Mouse (Mus musculus) CD4-positive naive resting alpha-beta T cell, adult 76 days (primary cell): Measurements from ENCODE around the gene Vmn1r189. TPM values are rescaled to one million over a fixed set of nuclear protein-coding genes. Genes with fewer than 3 reads are reported as not detected.

Experiments used
- total RNA-seq: library from RNA; stranded (reverse); gene quantifications from one replicate; pipeline ENCODE4 v1.2.4, GENCODE M21; 2023

Gene Vmn1r189
- not detected for total RNA-seq

GRCm38 (mm10) chr13:22105724-22106123, at the start of gene Vmn1r189:
Gene Vmn1r189, minus strand, starts transcription at chr13:22105824.

GRCm38 (mm10) chr13:22084140-22084539, 21.5 kb downstream of the Vmn1r189 start, which contains the start of gene Vmn1r188:
Gene Vmn1r188, plus strand, starts transcription at chr13:22084440.

Other genes with a start within 250 kb of the Vmn1r189 start
- 3.5 TPM for gene Zfp184, start 160.7 kb downstream of the Vmn1r189 start, total RNA-seq
- not detected for gene Pom121l2, start 124.6 kb downstream of the Vmn1r189 start, total RNA-seq
- gene Prss16, start 96.1 kb downstream of the Vmn1r189 start, total RNA-seq: 0.53 TPM
- 27.0 TPM for gene Hist1h2ah, start 70.3 kb downstream of the Vmn1r189 start, total RNA-seq
- gene Hist1h2bk, start 70.0 kb downstream of the Vmn1r189 start, total RNA-seq: 29.9 TPM
- gene Hist1h4i, start 64.5 kb downstream of the Vmn1r189 start, total RNA-seq: 44.4 TPM
- gene Hist1h2ag, start 62.9 kb downstream of the Vmn1r189 start, total RNA-seq: 28.7 TPM
- 24.6 TPM for gene Hist1h2bj, start 62.6 kb downstream of the Vmn1r189 start, total RNA-seq
- not detected for gene Vmn1r188, start 21.4 kb downstream of the Vmn1r189 start, total RNA-seq
- not detected for gene Vmn1r191, start 78.1 kb upstream of the Vmn1r189 start, total RNA-seq
- not detected for gene Vmn1r192, start 85.3 kb upstream of the Vmn1r189 start, total RNA-seq
- not detected for gene Vmn1r193, start 117.3 kb upstream of the Vmn1r189 start, total RNA-seq
- gene Vmn1r194, start 138.4 kb upstream of the Vmn1r189 start, total RNA-seq: not detected
- not detected for gene Vmn1r195, start 164.7 kb upstream of the Vmn1r189 start, total RNA-seq
- gene Vmn1r196, start 184.1 kb upstream of the Vmn1r189 start, total RNA-seq: not detected
- gene Vmn1r197, start 218.8 kb upstream of the Vmn1r189 start, total RNA-seq: not detected
- not detected for gene Vmn1r198, start 244.5 kb upstream of the Vmn1r189 start, total RNA-seq